Mouse (Mus musculus): ENCODE measurements around the gene Kif2b. TPM values are rescaled to one million over a fixed set of nuclear protein-coding genes. Genes with fewer than 3 reads are reported as not detected.

The Kif2b gene
- not detected for total RNA-seq (2021)

DNA sequence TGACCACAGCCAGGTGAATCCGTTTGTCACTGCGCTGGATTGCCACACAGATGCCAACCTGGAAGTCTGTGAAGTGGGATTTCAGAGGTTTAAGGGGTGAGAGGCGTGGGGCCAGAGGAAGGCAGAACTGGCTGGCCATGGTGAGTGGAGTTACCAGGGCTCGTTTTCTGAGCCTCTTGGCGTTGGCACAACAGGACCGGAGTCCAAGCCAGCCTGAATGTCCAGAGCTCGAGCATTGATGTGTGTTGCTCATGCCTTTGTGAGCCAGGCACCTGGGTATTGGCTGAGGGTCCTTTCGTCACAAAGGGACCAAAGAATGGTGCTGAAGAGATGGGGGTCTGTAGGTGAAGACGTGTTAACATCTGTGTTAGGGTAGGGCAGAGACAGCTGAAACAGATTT is at the start of gene Kif2b:
Gene Kif2b (minus strand): TSS at position 242 of the 400 bp plus-strand sequence.
- DNase-seq (ENCODE audit: low spot score in 2 of 2), result no peak
- intact Hi-C loops (cut with DNase I), result no loop called here

DNA sequence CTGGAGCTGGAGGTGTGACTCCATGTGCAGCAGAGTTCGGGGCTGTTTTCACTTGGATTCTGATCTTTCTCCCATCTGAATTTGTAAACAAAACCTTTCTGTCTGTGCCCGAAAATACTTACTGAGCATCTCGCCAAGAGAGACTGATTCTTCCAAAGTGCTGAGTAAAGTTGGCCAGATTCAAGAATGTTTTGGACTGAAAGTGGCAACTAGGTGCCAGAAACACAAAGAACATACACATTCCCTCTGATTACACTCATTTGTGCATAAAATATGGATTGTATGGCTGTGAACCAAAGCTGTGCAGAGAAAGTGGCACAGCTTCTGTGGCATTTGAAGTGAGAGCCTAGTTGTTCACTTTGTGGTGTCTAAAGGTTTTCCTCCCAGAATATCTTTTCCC is 15.7 kb upstream of the Kif2b start:
- peak in 1 of 2 experiments; percentile 10 for DNase-seq (ENCODE audit: low spot score in 2 of 2)
- intact Hi-C loops (cut with DNase I), result no loop called here

DNA sequence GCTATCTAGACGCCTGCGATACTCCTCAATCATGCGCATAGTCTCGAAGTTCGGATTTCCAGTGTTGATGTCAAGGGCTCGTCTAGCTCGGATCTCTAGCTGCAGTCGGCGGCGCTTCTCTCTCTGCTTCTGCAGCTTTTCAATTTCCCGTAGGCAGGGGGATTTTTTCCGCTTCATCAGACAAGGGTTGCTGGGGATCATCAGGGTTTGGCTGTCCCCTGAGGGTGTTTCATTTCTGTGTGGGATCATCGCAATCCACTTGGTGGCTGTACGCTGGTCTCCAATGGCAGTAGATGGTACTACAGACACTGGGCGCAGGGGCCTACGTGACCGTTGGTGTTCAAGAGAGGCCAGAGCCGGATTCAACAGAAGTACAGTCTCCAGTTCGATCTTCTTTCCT is 502 bp downstream of the Kif2b start:
- intact Hi-C loops (cut with DNase I), result no loop called here
- no peak for DNase-seq (ENCODE audit: low spot score in 2 of 2)

DNA sequence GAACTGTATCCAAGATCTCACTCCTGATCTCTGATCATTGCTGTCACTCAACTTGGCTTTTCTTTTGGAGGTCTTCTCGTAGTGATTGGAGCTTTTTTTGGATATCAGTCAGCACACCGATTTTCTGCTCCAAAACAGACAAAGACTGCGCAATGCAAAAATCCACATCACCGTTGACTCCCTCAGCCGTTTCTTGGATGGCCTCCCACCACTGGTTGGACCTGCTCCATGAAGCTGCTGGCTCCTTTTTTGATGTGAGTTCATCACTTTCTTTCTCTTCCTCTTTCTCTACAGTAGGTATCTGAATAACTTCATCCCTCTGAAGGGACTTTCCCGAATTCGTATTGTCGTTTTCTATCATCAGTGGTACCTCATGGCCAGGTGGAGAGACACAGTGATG is 2.0 kb downstream of the Kif2b start:
- intact Hi-C loops (cut with DNase I), result no loop called here
- DNase-seq (ENCODE audit: low spot score in 2 of 2), result no peak

DNA sequence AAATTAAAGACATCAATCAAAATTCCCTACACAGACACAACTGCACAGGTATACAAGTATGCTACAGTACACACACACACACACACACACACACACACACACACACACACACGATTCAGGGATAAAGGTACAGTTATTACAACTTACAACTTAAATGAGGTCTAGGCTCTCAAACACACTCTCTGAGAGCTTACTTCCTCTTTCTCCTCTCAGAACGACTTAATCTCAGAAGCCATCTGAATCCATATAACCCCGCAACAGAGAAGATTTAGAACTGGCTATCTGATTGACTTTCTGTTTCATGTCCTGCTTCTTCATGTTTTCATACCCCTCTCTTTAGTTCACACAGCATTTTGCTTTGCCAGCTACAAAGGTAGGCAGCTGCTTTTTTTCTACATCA is 2.9 kb downstream of the Kif2b start:
- intact Hi-C loops (cut with DNase I), result no loop called here
- DNase-seq (ENCODE audit: low spot score in 2 of 2), result no peak

DNA sequence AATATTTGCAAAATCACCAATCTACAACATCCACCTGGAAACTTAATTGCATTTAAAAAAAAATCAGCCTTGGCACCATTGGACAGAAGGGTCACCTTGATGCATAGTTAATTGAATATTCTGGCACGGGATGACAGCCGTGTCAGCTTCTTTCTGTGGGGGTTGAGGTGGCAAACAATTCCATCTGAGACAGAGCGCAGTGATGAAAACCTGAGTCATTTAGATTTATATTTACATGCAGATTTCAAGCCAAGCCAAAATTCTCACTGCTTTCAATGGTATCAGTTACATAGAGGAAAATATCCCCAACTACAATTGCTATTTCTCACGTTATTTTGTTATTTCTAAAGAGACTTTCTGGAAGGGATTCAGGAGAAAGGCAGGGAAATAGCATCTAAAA is 46.6 kb downstream of the Kif2b start:
- intact Hi-C loops (cut with DNase I), result no loop called here
- peak in 1 of 2 experiments; percentile 3 for DNase-seq (ENCODE audit: low spot score in 2 of 2)

Data from left cerebral cortex, postnatal 36 days (tissue).